Mouse (Mus musculus) liver, embryonic 15.5 days (tissue): Measurements from ENCODE around the gene Cryzl2. TPM values are rescaled to one million over a fixed set of nuclear protein-coding genes. Genes with fewer than 3 reads are reported as not detected.

Source experiments
- ATAC-seq: fragments of 200-750 bp; cut with Nextera tagmentation; 2 replicates; pipeline ENCODE4 v1.8.0; 2017; ENCODE audit warnings: moderate number of reproducible peaks, mild to moderate bottlenecking, moderate library complexity; ENCODE audit not compliant: insufficient read depth
- H3K27ac ChIP-seq: fragments of 300-500 bp; sonication (generic); replicated peaks from 2 replicates; pipeline ENCODE4 v1.5.1; 2015; ENCODE audit warnings: mild to moderate bottlenecking, inconsistent platforms
- H3K27me3 ChIP-seq: fragments of 300-500 bp; sonication (generic); 2 replicates; pipeline ENCODE4 v1.6.1; 2015; ENCODE audit warnings: mild to moderate bottlenecking, inconsistent platforms
- H3K36me3 ChIP-seq: fragments of 300-500 bp; sonication (generic); replicated peaks from 2 replicates; pipeline ENCODE4 v1.6.1; 2015; ENCODE audit warnings: moderate library complexity, mild to moderate bottlenecking, inconsistent platforms
- H3K4me1 ChIP-seq: fragments of 300-500 bp; sonication (generic); replicated peaks from 2 replicates; pipeline ENCODE4 v1.6.1; 2015; ENCODE audit warnings: inconsistent platforms
- H3K4me2 ChIP-seq: fragments of 300-500 bp; sonication (generic); 2 replicates; pipeline ENCODE4 v1.6.1; 2015; ENCODE audit warnings: moderate library complexity, mild to moderate bottlenecking, inconsistent platforms
- H3K4me3 ChIP-seq: fragments of 300-500 bp; sonication (generic); replicated peaks from 2 replicates; pipeline ENCODE4 v1.5.1; 2015; ENCODE audit warnings: mild to moderate bottlenecking, inconsistent platforms
- H3K9ac ChIP-seq: fragments of 300-500 bp; sonication (generic); 2 replicates; pipeline ENCODE4 v1.6.1; 2015; ENCODE audit warnings: moderate library complexity, mild to moderate bottlenecking, inconsistent platforms
- H3K9me3 ChIP-seq: fragments of 300-500 bp; sonication (generic); replicated peaks from 2 replicates; pipeline ENCODE4 v1.6.1; 2016; ENCODE audit warnings: inconsistent platforms
- WGBS: fragments of 180-500 bp; shearing (Covaris S2); methylation state at CpG from one replicate; pipeline ENCODE4 v1.1.7; 2015; ENCODE audit warnings: mixed read lengths; ENCODE audit not compliant: insufficient replicate concordance; 5-methylcytosine and 5-hydroxymethylcytosine counted together
- polyA plus RNA-seq: library from polyadenylated mRNA; unstranded; fragments of >200 nt; fragmentation: Nextera tagmentation; extraction: Ambion mirVana; gene quantifications from 2 replicates; pipeline ENCODE4 v1.2.1, GENCODE M21; 2015

The Cryzl2 gene
- polyA plus RNA-seq, 1 experiment from 2014 or later: 6.7 TPM

DNA sequence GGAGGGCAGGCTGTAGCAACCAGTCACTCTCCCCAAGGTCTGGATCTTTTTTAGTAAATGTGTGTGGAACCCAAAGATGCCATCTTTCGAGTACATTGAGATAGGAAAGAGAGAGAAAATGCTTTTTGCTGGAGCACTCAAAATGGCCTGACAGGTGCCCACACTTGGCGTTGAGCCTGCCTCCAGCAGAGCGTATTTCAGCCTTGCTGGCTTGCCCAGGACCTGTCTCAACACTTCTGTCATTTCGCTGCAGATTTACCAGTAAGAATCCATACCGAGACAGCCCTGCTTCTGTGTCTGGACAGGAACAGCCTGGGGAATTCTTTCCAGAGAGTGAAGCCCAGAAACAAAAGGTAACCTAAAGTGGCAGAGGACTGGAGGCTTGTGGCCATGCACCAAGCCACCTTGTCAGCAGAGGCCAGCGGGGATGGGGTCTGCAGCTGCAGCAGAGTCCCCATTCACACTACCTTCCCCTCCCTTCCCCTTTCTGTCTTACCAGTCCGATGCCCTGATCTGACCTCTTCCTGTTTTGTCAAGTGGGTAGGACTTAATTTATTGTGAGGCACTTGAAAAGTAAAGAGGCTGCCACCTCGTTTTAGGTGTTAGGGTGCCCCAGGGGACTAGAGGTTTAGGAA, 74.6 kb downstream of the Cryzl2 start:
- Histone ChIP-seq H3K4me1 (no peaks in the 10 kb centered on the region), H3K4me2 (no peak overlapping the region), H3K27me3 (no peaks in the 10 kb centered on the region), H3K4me3 (no peak overlapping the region), H3K9me3 (no peaks in the 10 kb centered on the region), H3K36me3 (no peaks in the 10 kb centered on the region), H3K27ac (no peak overlapping the region), H3K9ac (no peak overlapping the region)
- no peak for ATAC-seq
- 32% methylated on average over 8 of the region's 8 CpGs for WGBS

DNA sequence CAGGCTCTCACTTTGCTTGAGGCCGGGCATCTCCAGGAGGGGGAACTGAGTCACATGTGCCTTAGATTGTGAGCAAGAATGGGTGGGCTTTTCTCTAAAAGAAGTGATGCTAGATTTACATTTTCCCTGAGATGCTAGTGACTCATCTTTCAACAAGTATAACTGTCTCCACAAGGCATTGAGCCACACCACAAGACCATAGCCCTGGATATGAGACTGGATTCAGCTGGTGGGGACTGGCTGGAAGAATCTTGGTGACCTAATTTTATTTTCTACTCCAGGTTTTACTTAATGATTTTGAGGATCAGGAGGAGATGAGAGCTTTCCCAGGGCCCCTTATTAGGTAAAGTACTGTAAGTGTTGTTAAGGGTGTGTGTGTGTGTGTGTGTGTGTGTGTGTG, 77.2 kb downstream of the Cryzl2 start:
- Histone ChIP-seq H3K27me3 (no peaks in the 10 kb centered on the region), H3K9ac (no peak overlapping the region), H3K4me2 (no peak overlapping the region), H3K9me3 (no peaks in the 10 kb centered on the region), H3K4me1 (no peaks in the 10 kb centered on the region), H3K36me3 (no peaks in the 10 kb centered on the region), H3K4me3 (no peak overlapping the region), H3K27ac (no peak overlapping the region)
- no peak for ATAC-seq
- 68% methylated on average over 1 of the region's 1 CpGs for WGBS

DNA sequence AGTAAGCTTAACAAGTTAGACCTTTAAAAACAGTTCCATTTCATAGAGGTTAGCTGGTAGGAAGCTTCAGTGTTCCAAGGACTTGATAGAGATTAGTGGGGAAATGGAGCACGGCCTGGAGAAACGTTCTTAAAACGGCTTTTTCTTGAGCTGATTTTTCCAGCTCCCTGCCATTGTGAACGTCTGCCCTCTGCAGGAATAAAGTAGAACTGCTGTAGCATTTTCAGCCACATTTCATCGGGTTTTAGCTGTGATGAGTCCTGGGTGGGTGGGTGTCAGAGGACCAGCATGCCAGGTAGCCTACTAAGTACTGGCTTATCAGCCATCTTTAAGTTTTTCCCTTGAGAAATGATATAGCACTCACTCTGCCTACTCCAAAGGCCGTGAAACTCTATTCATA, 78.1 kb downstream of the Cryzl2 start:
- H3K36me3 ChIP-seq: no peaks in the 10 kb centered on the region
- H3K9me3 ChIP-seq: no peaks in the 10 kb centered on the region
- H3K4me1 ChIP-seq: no peaks in the 10 kb centered on the region
- WGBS: 10% methylated on average over 6 of the region's 6 CpGs
- H3K27ac ChIP-seq: no peak overlapping the region
- no peak for ATAC-seq
- no peak overlapping the region for H3K4me2 ChIP-seq
- no peak overlapping the region for H3K4me3 ChIP-seq
- no peaks in the 10 kb centered on the region for H3K27me3 ChIP-seq
- no peak overlapping the region for H3K9ac ChIP-seq

DNA sequence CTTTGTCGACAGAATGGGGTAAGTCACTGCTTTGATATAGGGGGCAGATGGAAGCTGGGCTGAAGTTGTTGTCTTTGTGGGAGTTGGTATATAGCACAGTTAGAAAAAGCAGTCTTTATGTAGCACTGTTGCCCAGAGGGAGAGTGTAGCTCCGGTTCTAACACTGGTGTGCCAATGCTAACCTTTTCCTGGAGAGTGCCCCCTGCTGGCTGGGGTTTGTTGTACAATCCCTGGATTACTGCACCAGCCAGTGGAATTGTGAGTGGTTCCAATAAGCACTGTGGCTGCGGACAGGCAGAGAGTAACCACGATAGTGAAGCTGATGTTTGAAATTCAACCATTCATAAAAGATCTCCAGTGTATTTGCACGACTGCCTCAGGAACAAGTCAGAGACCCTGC, 79.3 kb downstream of the Cryzl2 start:
- Histone ChIP-seq H3K4me2 (no peak overlapping the region), H3K9ac (no peak overlapping the region), H3K27ac (no peak overlapping the region), H3K9me3 (no peaks in the 10 kb centered on the region), H3K27me3 (no peaks in the 10 kb centered on the region), H3K4me1 (no peaks in the 10 kb centered on the region), H3K4me3 (no peak overlapping the region), H3K36me3 (no peaks in the 10 kb centered on the region)
- no peak for ATAC-seq
- WGBS: 61% methylated on average over 5 of the region's 5 CpGs

Other genes with a start within 250 kb of the Cryzl2 start
- 1.6 and 2.0 TPM in 2 replicates for gene Rasal2, start 46.0 kb upstream of the Cryzl2 start, polyA plus RNA-seq
- gene Sec16b, start 48.2 kb downstream of the Cryzl2 start, polyA plus RNA-seq: 6.6 and 7.3 TPM in 2 replicates